Mouse (Mus musculus): ENCODE results near the gene Nfasc. TPM values are rescaled to one million over a fixed set of nuclear protein-coding genes. Genes with fewer than 3 reads are reported as not detected.

The Nfasc gene
- total RNA-seq (2021) = under 1 TPM; 0.35 to 0.39 TPM
- long read RNA-seq, experiment 1, partial matches to known transcripts = 0 of 1 reads
- long read RNA-seq, experiment 1, other reads (novel, unspliced or antisense) = 1 of 1 reads
- long read RNA-seq, experiment 2 = 0 reads

- peak; percentile 24 to 30 for DNase-seq
These were observed at the start of gene Nfasc for GRCm38 (mm10) chr1:132741175-132741997. Gene Nfasc, minus strand, starts transcription at chr1:132741797.

GRCm38 (mm10) chr1:132791049-132791448 lies 49.5 kb upstream of the Nfasc start:
- DNase-seq = no peak

GRCm38 (mm10) chr1:132786866-132787265 lies 45.3 kb upstream of the Nfasc start:
- peak; percentile 83 to 85 for DNase-seq

- DNase-seq = no peak
These were observed 40.2 kb upstream of the Nfasc start for GRCm38 (mm10) chr1:132781607-132782445.

- DNase-seq = no peak
These were observed 39.4 kb upstream of the Nfasc start for GRCm38 (mm10) chr1:132780961-132781360.

- no peak for DNase-seq
These were observed 38.7 kb upstream of the Nfasc start for GRCm38 (mm10) chr1:132780254-132780653.

- no peak for DNase-seq
These were observed 33.4 kb upstream of the Nfasc start for GRCm38 (mm10) chr1:132774959-132775358.

GRCm38 (mm10) chr1:132771377-132771776 lies 29.8 kb upstream of the Nfasc start:
- DNase-seq = peak in 1 of 2 experiments; percentile 19

GRCm38 (mm10) chr1:132769559-132769958 lies 28.0 kb upstream of the Nfasc start:
- DNase-seq = no peak

- DNase-seq = no peak
These were observed 25.8 kb upstream of the Nfasc start for GRCm38 (mm10) chr1:132767422-132767821.

- DNase-seq = no peak
These were observed 24.5 kb upstream of the Nfasc start for GRCm38 (mm10) chr1:132765887-132766651.

GRCm38 (mm10) chr1:132765222-132765621 lies 23.6 kb upstream of the Nfasc start:
- no peak for DNase-seq

- DNase-seq = no peak
These were observed 17.8 kb upstream of the Nfasc start for GRCm38 (mm10) chr1:132759390-132759789.

GRCm38 (mm10) chr1:132758656-132759370 lies 17.2 kb upstream of the Nfasc start:
- peak; percentile 38 to 66 for DNase-seq

- DNase-seq = no peak
These were observed 13.6 kb upstream of the Nfasc start for GRCm38 (mm10) chr1:132755211-132755610.

GRCm38 (mm10) chr1:132749217-132749884 lies 7.8 kb upstream of the Nfasc start:
- no peak for DNase-seq

GRCm38 (mm10) chr1:132746302-132746701 lies 4.7 kb upstream of the Nfasc start:
- peak; percentile 23 to 52 for DNase-seq

- DNase-seq = no peak
These were observed 4.0 kb upstream of the Nfasc start for GRCm38 (mm10) chr1:132745636-132746035.

- no peak for DNase-seq
These were observed 2.5 kb downstream of the Nfasc start for GRCm38 (mm10) chr1:132739077-132739521.

GRCm38 (mm10) chr1:132736171-132736570 lies 5.4 kb downstream of the Nfasc start:
- DNase-seq = no peak

Data from heart, adult 18-20 months (tissue).